30 mouse cellular contexts compared by ENCODE assay signal in genomic region chr14:57556922-57557321, GRCm38 (mm10). TPM values are rescaled to one million over a fixed set of nuclear protein-coding genes. Genes with fewer than 3 reads are reported as not detected.
"Had no signal": no experiment of that assay in that cellular context is flagged by ENCODE, and none has a peak within 500 bp of the region (broad histone marks: within the 10 kb centered on the region; RNA-seq: fewer than 3 reads in every experiment).

No protein-coding gene starts in this region.

- H3K27ac ChIP-seq: embryonic facial prominence, embryonic 10.5 days; embryonic facial prominence, embryonic 12.5 days; embryonic facial prominence, embryonic 13.5 days; embryonic facial prominence, embryonic 15.5 days; forebrain, embryonic 10.5 days; forebrain, embryonic 13.5 days; forebrain, embryonic 15.5 days; heart, adult 2 months; heart, embryonic 10.5 days had no signal

- H3K4me3 ChIP-seq: embryonic facial prominence, embryonic 10.5 days; embryonic facial prominence, embryonic 12.5 days; embryonic facial prominence, embryonic 13.5 days; embryonic facial prominence, embryonic 15.5 days; erythroblast, embryonic 14.5 days; forebrain, embryonic 10.5 days; forebrain, embryonic 13.5 days; forebrain, embryonic 15.5 days; gastrocnemius, adult 2 months; heart, adult 2 months; heart, embryonic 10.5 days had no signal

- H3K27me3 ChIP-seq: embryonic facial prominence, embryonic 12.5 days; embryonic facial prominence, embryonic 13.5 days; embryonic facial prominence, embryonic 15.5 days; forebrain, embryonic 13.5 days; forebrain, embryonic 15.5 days had no signal

- H3K4me2 ChIP-seq: embryonic facial prominence, embryonic 12.5 days; embryonic facial prominence, embryonic 13.5 days; embryonic facial prominence, embryonic 15.5 days; forebrain, embryonic 13.5 days; forebrain, embryonic 15.5 days; heart, embryonic 11.5 days had no signal

- H3K9me3 ChIP-seq: embryonic facial prominence, embryonic 10.5 days; embryonic facial prominence, embryonic 12.5 days; embryonic facial prominence, embryonic 13.5 days; embryonic facial prominence, embryonic 15.5 days; forebrain, embryonic 10.5 days; forebrain, embryonic 13.5 days; forebrain, embryonic 15.5 days; heart, embryonic 10.5 days had no signal

- DNase-seq: cerebellum, adult 9-10 months; cerebellum, adult 9-11 months; cerebellum, postnatal 10 days; cerebellum, postnatal 14 days; cerebellum, postnatal 25 days; cerebellum, postnatal 36 days; embryo, embryonic 11 days; forebrain, postnatal 0 days; gastrocnemius, adult 2 months; gastrocnemius, postnatal 10 days; gastrocnemius, postnatal 14 days; gastrocnemius, postnatal 25 days; gastrocnemius, postnatal 36 days; heart, adult 11 months; heart, adult 18-20 months; heart, adult 2 months had no signal

- H3K36me3 ChIP-seq: embryonic facial prominence, embryonic 15.5 days; forebrain, embryonic 15.5 days had no signal

- H3K9ac ChIP-seq: embryonic facial prominence, embryonic 12.5 days; embryonic facial prominence, embryonic 13.5 days; embryonic facial prominence, embryonic 15.5 days; forebrain, embryonic 13.5 days; forebrain, embryonic 15.5 days; forebrain, postnatal 0 days had no signal

- ATAC-seq: forebrain, embryonic 13.5 days; forebrain, embryonic 14.5 days; forebrain, embryonic 15.5 days; forebrain, embryonic 16.5 days; forebrain, postnatal 0 days had no signal

- H3K4me1 ChIP-seq: embryonic facial prominence, embryonic 10.5 days; embryonic facial prominence, embryonic 12.5 days; embryonic facial prominence, embryonic 13.5 days; embryonic facial prominence, embryonic 15.5 days; forebrain, embryonic 10.5 days; forebrain, embryonic 13.5 days; forebrain, embryonic 15.5 days; heart, embryonic 10.5 days had no signal

RNA-seq across cellular contexts. Expression of gene Il17d, which starts 32.3 kb away (rescaled TPM):
- total RNA-seq: common myeloid progenitor, adult 5-6 weeks; granulocyte monocyte progenitor cell, adult 5-6 weeks had no signal
- polyA plus RNA-seq: erythroblast, embryonic 14.5 days had no signal
